Mouse (Mus musculus): ENCODE data around the gene Pgpep1l.

DNA sequence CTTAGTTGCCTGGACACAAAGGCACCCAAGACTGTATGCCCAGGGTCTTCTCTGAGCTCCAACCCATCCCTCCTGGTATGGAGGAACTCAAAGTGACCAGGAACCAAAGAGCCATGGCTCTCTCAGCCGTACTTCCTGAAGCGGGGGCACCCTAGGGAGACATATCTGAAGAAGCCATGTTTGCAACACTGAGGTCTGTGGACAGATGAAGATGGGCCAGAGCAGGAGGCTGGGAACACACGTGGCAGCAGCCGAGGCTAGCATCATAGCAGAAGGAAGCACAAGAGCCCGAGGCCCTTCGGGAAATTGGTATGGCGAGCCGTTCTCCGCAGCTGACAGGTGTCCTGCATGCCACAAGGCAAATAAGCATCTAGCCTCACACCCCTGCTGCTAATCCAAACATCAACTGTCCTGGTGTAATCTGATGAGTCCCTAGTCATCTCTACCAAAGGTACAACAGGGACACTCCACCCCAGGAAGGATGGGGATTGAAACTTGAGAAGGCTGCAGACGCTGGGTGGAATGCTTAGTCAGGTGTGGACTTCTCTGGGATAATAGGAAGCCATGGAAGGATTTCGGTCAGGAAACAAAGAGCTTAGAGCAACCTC, 24.7 kb downstream of the Pgpep1l start:
- no peak for TF ChIP-seq CTCF (IDR thresholded peaks at IDR 0.05; ENCODE audit: control insufficient read depth, insufficient read depth, insufficient read length)
- TF ChIP-seq MYOG (IDR thresholded peaks at IDR 0.05; ENCODE audit: control insufficient read depth, extremely low read depth, insufficient read length), result no peak
- TF ChIP-seq MAX (IDR thresholded peaks at IDR 0.05), result no peak
